Mouse (Mus musculus) limb, embryonic 14.5 days (tissue): ENCODE results near the gene Dab1. TPM values are rescaled to one million over a fixed set of nuclear protein-coding genes. Genes with fewer than 3 reads are reported as not detected.

Experiments used
- ATAC-seq: fragments of 200-750 bp; cut with Nextera tagmentation; 2 replicates; pipeline ENCODE4 v1.8.0; 2017; ENCODE audit warnings: low read depth, moderate number of reproducible peaks, moderate TSS enrichment; ENCODE audit not compliant: low FRiP score
- DNase-seq: peaks from one replicate; pipeline ENCODE4 v3.0.0-alpha.2; 2015; ENCODE audit warnings: low spot score
- H3K27ac ChIP-seq: fragments of 300-500 bp; sonication (generic); replicated peaks from 2 replicates; pipeline ENCODE4 v1.5.1; 2014; ENCODE audit warnings: low read depth, mild to moderate bottlenecking, low read length, moderate library complexity, mixed read lengths
- H3K27me3 ChIP-seq: fragments of 300-500 bp; sonication (generic); 2 replicates; pipeline ENCODE4 v1.6.1; 2014; ENCODE audit warnings: low read length, mixed read lengths; ENCODE audit not compliant: control insufficient read depth, insufficient read depth
- H3K36me3 ChIP-seq: fragments of 300-500 bp; sonication (generic); 2 replicates; pipeline ENCODE4 v1.6.1; 2014; ENCODE audit warnings: mild to moderate bottlenecking, low read length, moderate library complexity, mixed read lengths; ENCODE audit not compliant: control insufficient read depth, insufficient read depth
- H3K4me1 ChIP-seq: fragments of 300-500 bp; sonication (generic); 2 replicates; pipeline ENCODE4 v1.6.1; 2014; ENCODE audit warnings: antibody characterized with exemption, low read length, mixed read lengths; ENCODE audit not compliant: control insufficient read depth, insufficient read depth
- H3K4me2 ChIP-seq: fragments of 300-500 bp; sonication (generic); replicated peaks from 2 replicates; pipeline ENCODE4 v1.6.1; 2014; ENCODE audit warnings: low read depth, mild to moderate bottlenecking, low read length, moderate library complexity; ENCODE audit not compliant: severe bottlenecking
- H3K4me3 ChIP-seq: fragments of 300-500 bp; sonication (generic); replicated peaks from 2 replicates; pipeline ENCODE4 v1.5.1; 2014; ENCODE audit warnings: low read length
- H3K9ac ChIP-seq: fragments of 300-500 bp; sonication (generic); 2 replicates; pipeline ENCODE4 v1.6.1; 2014; ENCODE audit warnings: mild to moderate bottlenecking, low read depth, low read length, moderate library complexity; ENCODE audit not compliant: severe bottlenecking
- H3K9me3 ChIP-seq: fragments of 300-500 bp; sonication (generic); 2 replicates; pipeline ENCODE4 v1.6.1; 2016; ENCODE audit warnings: low read length; ENCODE audit not compliant: control insufficient read depth
- POLR2A ChIP-seq: fragments of 200-500 bp; IDR thresholded peaks from 2 replicates; pipeline ENCODE4 v1.8.0; 2012; ENCODE audit warnings: inconsistent platforms, mild to moderate bottlenecking, moderate library complexity, borderline replicate concordance; ENCODE audit not compliant: insufficient read depth, insufficient read length; ENCODE audit errors: extremely low read depth
- WGBS: fragments of 180-500 bp; shearing (Covaris S2); extraction: QIAGEN DNeasy Blood & Tissue Kit; methylation state at CpG from one replicate; pipeline ENCODE4 v1.1.7; 2014; 5-methylcytosine and 5-hydroxymethylcytosine counted together
- polyA plus RNA-seq, 2 experiments: library from polyadenylated mRNA; depleted of rRNA in 1 of 2; stranded (reverse) in 1 of 2; unstranded in 1 of 2; fragments of >200 nt; fragmentation: Nextera tagmentation in 1 of 2; extraction: Ambion mirVana in 1 of 2; gene quantifications; 2 replicates each; pipeline versions ENCODE4 v1.2.1 to v1.2.3; 2012 to 2014

Gene Dab1
- polyA plus RNA-seq, 2 experiments = 5.5 to 12.1 TPM

DNA sequence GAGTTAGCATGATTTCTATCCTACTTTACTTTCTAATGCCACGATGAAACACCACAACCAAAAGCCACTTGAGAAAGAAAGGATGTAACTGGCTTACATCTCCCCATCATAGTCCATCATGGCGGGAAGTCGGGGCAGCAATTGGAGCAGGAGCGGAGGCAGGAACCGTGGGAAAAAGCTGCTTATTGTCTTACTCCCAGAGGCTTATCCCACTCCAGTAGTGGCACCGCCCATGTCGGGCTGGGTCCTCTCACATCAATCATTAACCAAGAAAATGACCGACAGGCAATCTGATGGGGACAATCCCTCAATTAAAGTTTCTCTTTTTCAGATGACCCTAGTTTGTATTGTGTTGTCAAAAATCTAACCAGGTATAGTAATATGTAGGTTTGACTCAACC lies 893.4 kb downstream of the Dab1 start:
- ATAC-seq = no peak
- Histone ChIP-seq H3K36me3 (no peaks in the 10 kb centered on the region), H3K9ac (no peak overlapping the region), H3K4me1 (no peaks in the 10 kb centered on the region), H3K27ac (no peak overlapping the region), H3K27me3 (no peaks in the 10 kb centered on the region), H3K9me3 (no peaks in the 10 kb centered on the region), H3K4me3 (no peak overlapping the region), H3K4me2 (no peak overlapping the region)
- WGBS = 87% methylated on average over 8 of the region's 8 CpGs
- TF ChIP-seq POLR2A = no peak
- no peak for DNase-seq

DNA sequence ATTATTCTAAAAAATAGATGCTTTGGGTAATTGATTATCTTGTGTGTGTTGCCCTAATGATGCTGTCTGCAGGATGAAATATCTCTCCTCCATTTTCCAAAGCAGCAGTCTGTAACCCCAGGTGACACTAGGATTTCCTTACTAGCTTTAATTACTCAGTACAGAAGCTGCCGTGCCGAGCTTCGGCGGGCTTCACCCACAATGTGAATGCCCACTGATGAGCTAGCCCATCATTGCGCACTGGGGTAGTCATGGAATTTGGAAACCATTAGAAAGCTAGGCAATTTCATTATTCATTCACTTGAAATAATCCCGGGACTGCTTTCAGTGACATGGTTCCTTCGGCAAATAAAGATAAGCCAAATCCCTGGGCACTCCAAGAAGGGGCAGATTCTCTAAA lies 894.5 kb downstream of the Dab1 start:
- no peak for ATAC-seq
- no peak overlapping the region for H3K4me3 ChIP-seq
- no peak overlapping the region for H3K9ac ChIP-seq
- no peak overlapping the region for H3K4me2 ChIP-seq
- H3K27ac ChIP-seq = no peak overlapping the region
- DNase-seq = no peak
- no peak for TF ChIP-seq POLR2A
- H3K36me3 ChIP-seq = no peaks in the 10 kb centered on the region
- H3K27me3 ChIP-seq = no peaks in the 10 kb centered on the region
- H3K4me1 ChIP-seq = no peaks in the 10 kb centered on the region
- H3K9me3 ChIP-seq = no peaks in the 10 kb centered on the region
- WGBS = 67% methylated on average over 7 of the region's 7 CpGs

DNA sequence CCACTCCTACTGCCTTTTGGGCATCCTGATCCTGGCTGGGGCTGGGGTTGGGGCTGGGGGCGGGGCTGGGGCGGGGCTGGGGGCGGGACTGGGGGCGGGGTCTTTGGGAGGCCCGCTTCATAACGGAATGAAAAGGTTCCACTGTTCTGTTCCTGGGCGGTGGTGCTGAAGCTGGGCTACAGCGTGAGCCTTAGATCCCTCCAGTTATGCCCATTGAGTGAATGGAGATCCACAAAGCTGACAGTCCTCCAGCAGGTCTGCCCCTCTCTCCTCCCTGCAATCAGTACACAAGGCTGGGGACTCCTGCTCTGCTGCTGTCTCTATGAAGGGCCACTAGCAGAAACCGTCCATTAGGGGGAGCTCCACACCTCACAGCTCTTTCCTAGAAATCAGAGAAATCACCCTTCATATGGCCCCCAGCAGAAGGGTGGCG lies 895.4 kb downstream of the Dab1 start:
- DNase-seq = peak; percentile 20
- WGBS = 4% methylated on average over 10 of the region's 10 CpGs
- no peak overlapping the region for H3K9ac ChIP-seq
- no peak overlapping the region for H3K27ac ChIP-seq
- H3K4me1 ChIP-seq = no peaks in the 10 kb centered on the region
- 0 out of 2 replicates have a peak overlapping the region, but pooled peaks have one; percentile 4 for H3K4me3 ChIP-seq
- no peaks in the 10 kb centered on the region for H3K36me3 ChIP-seq
- no peaks in the 10 kb centered on the region for H3K9me3 ChIP-seq
- no peaks in the 10 kb centered on the region for H3K27me3 ChIP-seq
- TF ChIP-seq POLR2A = no peak
- 0 out of 2 replicates have a peak overlapping the region, but pooled peaks have one; percentile 21 for H3K4me2 ChIP-seq
- ATAC-seq = peak; percentile 57; the same call in 1 of the 2 replicates

DNA sequence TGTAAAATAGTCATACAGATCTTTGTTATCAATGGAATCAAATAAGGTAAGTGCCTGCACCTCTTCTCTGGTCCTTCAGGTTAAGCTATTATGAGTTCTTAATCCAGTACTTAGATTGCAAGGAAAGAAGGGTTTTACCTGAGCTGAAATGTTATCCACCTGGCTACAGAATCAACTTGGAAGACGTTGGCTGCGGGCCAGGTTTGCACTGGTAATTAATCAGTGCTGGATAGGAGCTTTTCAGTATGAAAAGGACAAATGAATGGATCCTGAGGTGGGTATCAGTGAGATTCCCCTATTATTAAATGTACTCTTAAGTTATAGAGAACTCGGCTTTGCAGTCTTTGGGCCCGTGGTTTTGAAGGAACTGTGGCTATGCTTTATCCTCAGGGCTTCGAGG lies 896.5 kb downstream of the Dab1 start:
- no peak overlapping the region for H3K4me2 ChIP-seq
- WGBS = 52% methylated on average over 5 of the region's 5 CpGs
- no peaks in the 10 kb centered on the region for H3K27me3 ChIP-seq
- no peak for TF ChIP-seq POLR2A
- no peak overlapping the region for H3K27ac ChIP-seq
- H3K9me3 ChIP-seq = no peaks in the 10 kb centered on the region
- no peak overlapping the region for H3K9ac ChIP-seq
- DNase-seq = no peak
- no peak overlapping the region for H3K4me3 ChIP-seq
- H3K4me1 ChIP-seq = no peaks in the 10 kb centered on the region
- no peaks in the 10 kb centered on the region for H3K36me3 ChIP-seq
- ATAC-seq = no peak

DNA sequence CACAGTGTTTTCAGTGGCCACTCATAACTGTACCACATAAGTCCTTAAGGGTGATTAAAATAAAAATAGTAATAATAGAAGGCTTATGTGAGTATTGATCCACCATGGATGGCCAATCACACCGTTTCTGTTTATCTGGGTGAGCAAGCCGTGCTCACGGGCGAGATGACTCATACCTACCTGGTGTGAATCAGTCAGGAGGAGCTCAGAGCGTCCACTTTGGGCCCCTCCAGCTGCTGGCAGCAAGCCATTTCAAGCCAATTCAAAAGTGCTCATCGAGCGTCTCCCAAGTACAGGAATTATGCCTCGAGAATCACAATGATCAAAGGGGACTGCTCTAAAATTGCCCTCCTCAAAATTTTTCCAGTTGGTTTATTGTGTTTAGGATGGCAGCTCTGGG lies 903.2 kb downstream of the Dab1 start:
- Histone ChIP-seq H3K4me2 (no peak overlapping the region), H3K4me1 (no peaks in the 10 kb centered on the region)

DNA sequence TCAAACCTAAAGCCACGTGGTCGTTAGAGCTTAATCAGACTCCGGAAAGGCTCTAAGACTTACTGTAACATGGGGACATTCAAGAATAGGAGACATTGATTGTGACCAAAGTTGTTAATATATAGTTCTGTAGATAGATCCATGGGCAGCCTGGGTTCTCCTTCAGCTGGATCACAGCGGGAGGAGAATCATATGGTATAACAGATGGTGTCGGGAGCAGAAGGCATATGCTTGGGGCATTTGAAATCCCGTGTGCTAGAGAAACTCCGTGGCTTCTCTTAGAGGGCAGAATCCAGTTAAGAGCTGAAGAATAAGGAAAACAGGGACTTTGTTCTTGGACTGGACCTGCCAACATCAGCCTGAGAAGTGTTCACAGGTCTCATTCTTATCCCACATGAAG lies 904.6 kb downstream of the Dab1 start:
- DNase-seq (no peak), ATAC-seq (no peak)
- 83% methylated on average over 7 of the region's 7 CpGs for WGBS
- Histone ChIP-seq H3K9ac (no peak overlapping the region), H3K4me1 (no peaks in the 10 kb centered on the region), H3K36me3 (no peaks in the 10 kb centered on the region), H3K27ac (no peak overlapping the region), H3K4me3 (no peak overlapping the region), H3K27me3 (no peaks in the 10 kb centered on the region), H3K4me2 (no peak overlapping the region), H3K9me3 (no peaks in the 10 kb centered on the region)
- no peak for TF ChIP-seq POLR2A

More for the DNA sequence above, 903.2 kb downstream of the Dab1 start:
- no peak for DNase-seq
- no peaks in the 10 kb centered on the region for H3K36me3 ChIP-seq
- no peak overlapping the region for H3K9ac ChIP-seq
- H3K27me3 ChIP-seq = no peaks in the 10 kb centered on the region
- no peak for TF ChIP-seq POLR2A
- no peak overlapping the region for H3K27ac ChIP-seq
- no peaks in the 10 kb centered on the region for H3K9me3 ChIP-seq
- no peak for ATAC-seq
- 61% methylated on average over 8 of the region's 8 CpGs for WGBS
- no peak overlapping the region for H3K4me3 ChIP-seq
